ENCODE assay signal across 8 mouse cellular contexts in the genomic region with DNA sequence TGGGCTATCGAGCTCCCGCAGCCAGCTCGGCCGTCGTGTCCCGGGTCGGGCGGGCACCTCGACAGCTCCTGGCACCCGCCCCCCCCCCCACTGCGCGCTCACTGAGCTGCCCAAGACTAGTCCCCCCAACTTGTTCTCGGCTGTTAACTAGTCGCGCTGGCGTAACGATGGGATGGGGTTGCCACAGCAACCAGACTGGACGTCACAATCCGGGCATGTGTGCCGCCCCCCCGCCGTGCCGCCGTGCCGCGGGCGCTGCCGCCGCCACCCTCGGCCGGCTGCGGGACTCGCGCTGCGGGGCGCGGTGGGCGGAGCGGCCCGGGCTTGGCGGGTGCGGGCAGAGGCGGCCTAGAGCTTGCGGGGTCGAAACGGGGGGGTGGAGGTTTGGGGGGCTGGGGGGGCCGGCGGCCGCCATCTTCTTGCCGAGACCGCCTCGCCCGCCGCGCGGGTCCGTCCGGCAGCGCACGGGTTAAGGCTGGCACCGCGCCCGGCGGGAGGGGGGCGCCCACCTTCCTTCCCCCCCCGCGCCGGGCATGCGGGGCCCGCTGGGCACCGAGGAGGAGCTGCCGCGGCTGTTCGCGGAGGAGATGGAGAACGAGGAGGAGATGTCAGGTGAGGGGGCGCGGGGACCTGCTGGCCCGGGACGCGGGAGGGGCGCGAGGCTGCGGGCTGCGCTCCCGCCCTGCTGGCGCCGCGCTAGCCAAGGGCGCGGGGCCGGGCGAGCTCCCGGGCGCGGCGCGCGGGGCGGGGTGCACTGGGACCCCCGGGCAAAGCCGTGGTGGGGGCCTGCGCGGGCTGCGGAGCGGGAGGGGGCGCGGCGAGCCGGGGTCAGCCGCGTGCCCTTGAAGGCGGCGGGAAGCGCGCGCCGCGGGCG. TPM values are rescaled to one million over a fixed set of nuclear protein-coding genes. Genes with fewer than 3 reads are reported as not detected.
DNase-seq lines count a peak whose midpoint lies in the region; ATAC-seq lines count a peak whose summit lies in the region.

A gene (plus strand): TSS at position 233 of the 874 bp plus-strand sequence.

- no peaks in the 10 kb centered on the region for H3K9me3 ChIP-seq in megakaryocyte, embryonic 14.5 days
- no peaks in the 10 kb centered on the region for H3K9me3 ChIP-seq in midbrain, embryonic 13.5 days

- peaks cover 56% of the 10 kb centered on the region for H3K4me1 ChIP-seq in megakaryocyte, embryonic 14.5 days
- peaks cover 42% of the 10 kb centered on the region for H3K4me1 ChIP-seq in midbrain, embryonic 13.5 days (replicated peaks)

- peaks cover 56% of the 10 kb centered on the region for H3K27me3 ChIP-seq in megakaryocyte, embryonic 14.5 days (replicated peaks)
- peaks cover 41% of the 10 kb centered on the region for H3K27me3 ChIP-seq in midbrain, embryonic 13.5 days

- peak within 1 kb of the TSS; percentile 85 for H3K4me3 ChIP-seq in megakaryocyte, embryonic 14.5 days (replicated peaks)
- peak within 1 kb of the TSS; percentile 71 for H3K4me3 ChIP-seq in midbrain, embryonic 13.5 days (replicated peaks)

- H3K4me2 ChIP-seq in midbrain, embryonic 13.5 days (replicated peaks): peak within 1 kb of the TSS; percentile 95

- peak; percentile 29 for DNase-seq in adrenal gland, postnatal 10 days
- DNase-seq in adrenal gland, adult (ENCODE audit: inconsistent age in 2 of 2, low spot score in 1 of 2): no peak
- peak in 1 of 2 experiments; percentile 50 for DNase-seq in layer of hippocampus, adult 8-10 months (ENCODE audit: low spot score in 2 of 2)
- DNase-seq in spleen, postnatal 4 days (ENCODE audit: low spot score in 2 of 2): no peak

- peak within 1 kb of the TSS; percentile 79 for H3K27ac ChIP-seq in midbrain, embryonic 13.5 days

- peak within 1 kb of the TSS; percentile 87 for H3K9ac ChIP-seq in midbrain, embryonic 13.5 days (replicated peaks)

- no peak for ATAC-seq in megakaryocyte, adult 5-6 weeks (ENCODE audit: poor library complexity, severe bottlenecking)
- peak; percentile 29; the same call in 1 of the 2 replicates for ATAC-seq in midbrain, embryonic 13.5 days
- no peak for ATAC-seq in granulocyte monocyte progenitor cell, adult 5-6 weeks (replicated peaks; ENCODE audit: poor library complexity, severe bottlenecking)

- 0% methylated on average over 56 of the region's 120 CpGs for WGBS in midbrain, embryonic 13.5 days

- peaks cover 26% of the 10 kb centered on the region for H3K36me3 ChIP-seq in megakaryocyte, embryonic 14.5 days (replicated peaks; ENCODE audit: low read length)
- peaks cover 26% of the 10 kb centered on the region for H3K36me3 ChIP-seq in midbrain, embryonic 13.5 days

RNA-seq across cellular contexts. Expression of the gene that starts here (rescaled TPM):
- total RNA-seq in adrenal gland, postnatal 10 days (2021): 1 to 10 TPM; 8.8 TPM
- polyA plus RNA-seq in megakaryocyte, embryonic 14.5 days (2012; ENCODE audit: insufficient read depth, low replicate concordance): 1.7 and 4.2 TPM in 2 replicates
- not detected in 2 replicates for total RNA-seq in megakaryocyte, adult 5-6 weeks (2015)
- 0.07 and 0.16 TPM in 2 replicates for total RNA-seq in megakaryocyte, adult 5-6 weeks (2017)
- total RNA-seq in layer of hippocampus, adult 8-10 months (2022): 100 to 1,000 TPM; 123 to 147 (median 134) TPM
- polyA plus RNA-seq in midbrain, embryonic 13.5 days (2015; fragmentation: Nextera tagmentation; extraction: Ambion mirVana): 30.0 and 32.1 TPM in 2 replicates
- not detected in 2 replicates for total RNA-seq in granulocyte monocyte progenitor cell, adult 5-6 weeks (2014; fragmentation: Nextera tagmentation)
- 0.04 TPM in 1 of 2 replicates, not detected in the other for total RNA-seq in granulocyte monocyte progenitor cell, adult 5-6 weeks (2017)

Comparison
In these comparisons a context has a peak if more than half of its experiments do, and no peak if none do; other contexts are left out.
1. RNA of the gene that starts here (total RNA-seq): 123 to 147 TPM in layer of hippocampus, adult 8-10 months; 8.8 TPM in adrenal gland, postnatal 10 days, 0.07 to 0.16 TPM in megakaryocyte, adult 5-6 weeks and 0.04 TPM in granulocyte monocyte progenitor cell, adult 5-6 weeks; every median in the first group is over 10 times any median in the second.